Mouse (Mus musculus) embryo, embryonic 11.5 days (tissue): ENCODE measurements around the gene Gm6899.

Experiments used
- DNase-seq: peaks from one replicate; pipeline ENCODE4 v3.0.0-alpha.2; 2012; ENCODE audit warnings: low read depth, low spot score

Gene Gm6899

GRCm38 (mm10) chr11:26642141-26642540, 49.1 kb downstream of the Gm6899 start:
- DNase-seq = no peak
